12 mouse cellular contexts compared by ENCODE assay signal in genomic region chr17:56815057-56815345, GRCm38 (mm10). TPM values are rescaled to one million over a fixed set of nuclear protein-coding genes. Genes with fewer than 3 reads are reported as not detected.
DNase-seq lines count a peak whose midpoint lies in the region; ATAC-seq lines count a peak whose summit lies in the region.
"Had no signal": no experiment of that assay in that cellular context is flagged by ENCODE, and none has a peak within 500 bp of the region (broad histone marks: within the 10 kb centered on the region; RNA-seq: fewer than 3 reads in every experiment).

No protein-coding gene starts in this region.

- no peak for DNase-seq in forebrain, embryonic 14.5 days (ENCODE audit: low spot score)
- no peak for DNase-seq in c-Kit-positive CD71-positive TER-119-positive erythroid progenitor cells, embryonic 14.5 days (ENCODE audit: low spot score)
- no peak for DNase-seq in left cerebral cortex, postnatal 36 days (ENCODE audit: low spot score in 2 of 2)

- no peak overlapping the region for H3K9ac ChIP-seq in intestine, embryonic 16.5 days (ENCODE audit: low read depth, low read length)
- H3K9ac ChIP-seq in intestine, embryonic 15.5 days, result no peak overlapping the region
- no peak overlapping the region for H3K9ac ChIP-seq in forebrain, embryonic 14.5 days (ENCODE audit: low read length)
- no peak overlapping the region for H3K9ac ChIP-seq in hindbrain, embryonic 15.5 days
- H3K9ac ChIP-seq in neural tube, embryonic 15.5 days (replicated peaks), result no peak overlapping the region
- no peak overlapping the region for H3K9ac ChIP-seq in kidney, embryonic 14.5 days (ENCODE audit: low read depth, low read length)
- H3K9ac ChIP-seq: lung, embryonic 14.5 days had no signal

- H3K27me3 ChIP-seq in intestine, embryonic 16.5 days (replicated peaks; ENCODE audit: control insufficient read depth, insufficient read depth, low read length), result no peaks in the 10 kb centered on the region
- no peaks in the 10 kb centered on the region for H3K27me3 ChIP-seq in intestine, embryonic 15.5 days (replicated peaks)
- H3K27me3 ChIP-seq in forebrain, embryonic 14.5 days (replicated peaks; ENCODE audit: control insufficient read depth, insufficient read depth, low read length), result no peaks in the 10 kb centered on the region
- no peaks in the 10 kb centered on the region for H3K27me3 ChIP-seq in hindbrain, embryonic 15.5 days
- no peaks in the 10 kb centered on the region for H3K27me3 ChIP-seq in neural tube, embryonic 15.5 days (replicated peaks)
- H3K27me3 ChIP-seq in kidney, embryonic 14.5 days (ENCODE audit: control insufficient read depth, insufficient read depth, low read length), result no peaks in the 10 kb centered on the region

- H3K4me3 ChIP-seq in intestine, embryonic 16.5 days (ENCODE audit: low read length), result no peak overlapping the region
- no peak overlapping the region for H3K4me3 ChIP-seq in intestine, embryonic 15.5 days (replicated peaks)
- no peak overlapping the region for H3K4me3 ChIP-seq in forebrain, embryonic 14.5 days (ENCODE audit: low read depth, low read length)
- H3K4me3 ChIP-seq in hindbrain, embryonic 15.5 days, result 0 out of 2 replicates have a peak overlapping the region, but pooled peaks have one; percentile 19
- no peak overlapping the region for H3K4me3 ChIP-seq in neural tube, embryonic 15.5 days (replicated peaks)
- H3K4me3 ChIP-seq in kidney, embryonic 14.5 days (ENCODE audit: low read length), result no peak overlapping the region
- H3K4me3 ChIP-seq: erythroblast, embryonic 14.5 days had no signal

- H3K4me1 ChIP-seq in intestine, embryonic 16.5 days (ENCODE audit: control insufficient read depth, insufficient read depth, low read length), result peaks cover 18% of the 10 kb centered on the region
- peaks cover 19% of the 10 kb centered on the region for H3K4me1 ChIP-seq in intestine, embryonic 15.5 days (replicated peaks)
- peaks cover 30% of the 10 kb centered on the region for H3K4me1 ChIP-seq in forebrain, embryonic 14.5 days (ENCODE audit: control insufficient read depth, insufficient read depth, low read length)
- H3K4me1 ChIP-seq in hindbrain, embryonic 15.5 days (replicated peaks), result peaks cover 47% of the 10 kb centered on the region
- H3K4me1 ChIP-seq in neural tube, embryonic 15.5 days, result peaks cover 31% of the 10 kb centered on the region
- 0 out of 2 replicates have a peak, but pooled peaks cover 6% of the 10 kb centered on the region for H3K4me1 ChIP-seq in kidney, embryonic 14.5 days (ENCODE audit: control insufficient read depth, insufficient read depth, low read length)

- H3K4me2 ChIP-seq in intestine, embryonic 16.5 days (ENCODE audit: low read depth, low read length), result no peak overlapping the region
- H3K4me2 ChIP-seq in intestine, embryonic 15.5 days (replicated peaks), result no peak overlapping the region
- peak overlapping the region; percentile 36; the same call in 1 of the 2 replicates for H3K4me2 ChIP-seq in forebrain, embryonic 14.5 days (ENCODE audit: low read length)
- H3K4me2 ChIP-seq in hindbrain, embryonic 15.5 days, result peak overlapping the region; percentile 47; the same call in 1 of the 2 replicates
- H3K4me2 ChIP-seq in neural tube, embryonic 15.5 days, result no peak overlapping the region; the same call in 1 of the 2 replicates
- H3K4me2 ChIP-seq in kidney, embryonic 14.5 days (replicated peaks; ENCODE audit: low read depth, low read length), result no peak overlapping the region
- H3K4me2 ChIP-seq: lung, embryonic 14.5 days had no signal

- no peaks in the 10 kb centered on the region for H3K36me3 ChIP-seq in intestine, embryonic 16.5 days (ENCODE audit: control insufficient read depth, insufficient read depth, low read length)
- H3K36me3 ChIP-seq in intestine, embryonic 15.5 days, result no peaks in the 10 kb centered on the region
- H3K36me3 ChIP-seq in forebrain, embryonic 14.5 days (ENCODE audit: control insufficient read depth, insufficient read depth, low read length), result no peaks in the 10 kb centered on the region
- H3K36me3 ChIP-seq in hindbrain, embryonic 15.5 days, result no peaks in the 10 kb centered on the region
- no peaks in the 10 kb centered on the region for H3K36me3 ChIP-seq in neural tube, embryonic 15.5 days
- no peaks in the 10 kb centered on the region for H3K36me3 ChIP-seq in kidney, embryonic 14.5 days (ENCODE audit: control insufficient read depth, insufficient read depth, low read length)

- intact Hi-C loops in left cerebral cortex, postnatal 36 days (cut with DNase I), result no loop called here

- 0 out of 2 replicates have a peak overlapping the region, but pooled peaks have one; percentile 33 for H3K27ac ChIP-seq in intestine, embryonic 16.5 days (ENCODE audit: low read length)
- no peak overlapping the region; the same call in 1 of the 2 replicates for H3K27ac ChIP-seq in intestine, embryonic 15.5 days
- H3K27ac ChIP-seq in forebrain, embryonic 14.5 days (ENCODE audit: low read depth, low read length), result peak overlapping the region; percentile 84
- H3K27ac ChIP-seq in hindbrain, embryonic 15.5 days (replicated peaks), result peak overlapping the region; percentile 72
- peak overlapping the region; percentile 78 for H3K27ac ChIP-seq in neural tube, embryonic 15.5 days (replicated peaks)
- H3K27ac ChIP-seq in kidney, embryonic 14.5 days (ENCODE audit: low read depth, low read length), result no peak overlapping the region

- no peak for ATAC-seq in intestine, embryonic 16.5 days
- no peak for ATAC-seq in intestine, embryonic 15.5 days
- ATAC-seq in forebrain, embryonic 14.5 days, result peak; percentile 1; the same call in 1 of the 2 replicates
- ATAC-seq in hindbrain, embryonic 15.5 days (ENCODE audit: low FRiP score, low read depth), result no peak; the same call in 1 of the 2 replicates
- ATAC-seq in neural tube, embryonic 15.5 days (ENCODE audit: low FRiP score), result no peak
- no peak for ATAC-seq in kidney, embryonic 14.5 days (ENCODE audit: low FRiP score, low TSS enrichment)

- 63% methylated on average over 3 of the region's 3 CpGs for WGBS in intestine, embryonic 16.5 days
- 67% methylated on average over 3 of the region's 3 CpGs for WGBS in intestine, embryonic 15.5 days
- WGBS in forebrain, embryonic 14.5 days, result 43% methylated on average over 3 of the region's 3 CpGs
- WGBS in hindbrain, embryonic 15.5 days, result 30% methylated on average over 3 of the region's 3 CpGs
- 51% methylated on average over 3 of the region's 3 CpGs for whole genome bisulfite sequencing in neural tube, embryonic 15.5 days
- 85% methylated on average over 3 of the region's 3 CpGs for WGBS in kidney, embryonic 14.5 days

- no peaks in the 10 kb centered on the region for H3K9me3 ChIP-seq in intestine, embryonic 16.5 days (ENCODE audit: control insufficient read depth, low read length)
- H3K9me3 ChIP-seq in intestine, embryonic 15.5 days, result no peaks in the 10 kb centered on the region
- H3K9me3 ChIP-seq in forebrain, embryonic 14.5 days (replicated peaks; ENCODE audit: control insufficient read depth, low read length), result no peaks in the 10 kb centered on the region
- no peaks in the 10 kb centered on the region for H3K9me3 ChIP-seq in hindbrain, embryonic 15.5 days
- H3K9me3 ChIP-seq in neural tube, embryonic 15.5 days (replicated peaks), result no peaks in the 10 kb centered on the region
- no peaks in the 10 kb centered on the region for H3K9me3 ChIP-seq in kidney, embryonic 14.5 days (ENCODE audit: control insufficient read depth, low read length)

RNA-seq across cellular contexts. Expression of gene Rfx2, which starts 15.8 kb away (rescaled TPM):
- polyA plus RNA-seq in intestine, embryonic 16.5 days (2015; fragmentation: Nextera tagmentation; extraction: Ambion mirVana), result 2.5 and 3.4 TPM in 2 replicates
- polyA plus RNA-seq in intestine, embryonic 15.5 days (2015; fragmentation: Nextera tagmentation; extraction: Ambion mirVana), result 3.1 and 4.4 TPM in 2 replicates
- 2.2 and 3.2 TPM in 2 replicates for polyA plus RNA-seq in forebrain, embryonic 14.5 days (2014; fragmentation: Nextera tagmentation; extraction: Ambion mirVana)
- 4.8 and 6.7 TPM in 2 replicates for polyA plus RNA-seq in hindbrain, embryonic 15.5 days (2015; fragmentation: Nextera tagmentation; extraction: Ambion mirVana)
- 5.1 and 5.3 TPM in 2 replicates for polyA plus RNA-seq in neural tube, embryonic 15.5 days (2015; fragmentation: Nextera tagmentation; extraction: Ambion mirVana)
- 2.3 and 3.9 TPM in 2 replicates for polyA plus RNA-seq in kidney, embryonic 14.5 days (2014; fragmentation: Nextera tagmentation; extraction: Ambion mirVana)
- total RNA-seq in left cerebral cortex, postnatal 36 days (2021), result 1 to 10 TPM; 2.7 to 2.9 TPM

RNA-seq across cellular contexts. Expression of gene Prr22, which starts 45.0 kb away (rescaled TPM):
- 0.84 and 1.6 TPM in 2 replicates for polyA plus RNA-seq in intestine, embryonic 16.5 days (2015; fragmentation: Nextera tagmentation; extraction: Ambion mirVana)
- 1.2 and 1.6 TPM in 2 replicates for polyA plus RNA-seq in intestine, embryonic 15.5 days (2015; fragmentation: Nextera tagmentation; extraction: Ambion mirVana)
- polyA plus RNA-seq in forebrain, embryonic 14.5 days (2014; fragmentation: Nextera tagmentation; extraction: Ambion mirVana), result 0.42 and 0.52 TPM in 2 replicates
- 0.54 and 1.0 TPM in 2 replicates for polyA plus RNA-seq in hindbrain, embryonic 15.5 days (2015; fragmentation: Nextera tagmentation; extraction: Ambion mirVana)
- polyA plus RNA-seq in neural tube, embryonic 15.5 days (2015; fragmentation: Nextera tagmentation; extraction: Ambion mirVana), result 0.87 and 0.93 TPM in 2 replicates
- polyA plus RNA-seq in kidney, embryonic 14.5 days (2014; fragmentation: Nextera tagmentation; extraction: Ambion mirVana), result 1.7 and 2.3 TPM in 2 replicates
- total RNA-seq in left cerebral cortex, postnatal 36 days (2021), result 1 to 10 TPM; 1.2 to 1.3 TPM

RNA-seq across cellular contexts. Expression of gene Dus3l, which starts 50.4 kb away (rescaled TPM):
- polyA plus RNA-seq in intestine, embryonic 16.5 days (2015; fragmentation: Nextera tagmentation; extraction: Ambion mirVana), result 37.6 and 40.0 TPM in 2 replicates
- polyA plus RNA-seq in intestine, embryonic 15.5 days (2015; fragmentation: Nextera tagmentation; extraction: Ambion mirVana), result 38.7 and 42.8 TPM in 2 replicates
- 48.2 and 57.3 TPM in 2 replicates for polyA plus RNA-seq in forebrain, embryonic 14.5 days (2014; fragmentation: Nextera tagmentation; extraction: Ambion mirVana)
- polyA plus RNA-seq in hindbrain, embryonic 15.5 days (2015; fragmentation: Nextera tagmentation; extraction: Ambion mirVana), result 89.7 and 96.9 TPM in 2 replicates
- 86.4 and 97.6 TPM in 2 replicates for polyA plus RNA-seq in neural tube, embryonic 15.5 days (2015; fragmentation: Nextera tagmentation; extraction: Ambion mirVana)
- 37.8 and 48.0 TPM in 2 replicates for polyA plus RNA-seq in kidney, embryonic 14.5 days (2014; fragmentation: Nextera tagmentation; extraction: Ambion mirVana)
- total RNA-seq in left cerebral cortex, postnatal 36 days (2021), result 10 to 100 TPM; 57.6 to 75.6 TPM

RNA-seq across cellular contexts. Expression of gene Nrtn, which starts 57.7 kb away (rescaled TPM):
- 7.0 and 7.9 TPM in 2 replicates for polyA plus RNA-seq in intestine, embryonic 16.5 days (2015; fragmentation: Nextera tagmentation; extraction: Ambion mirVana)
- 9.9 and 10.7 TPM in 2 replicates for polyA plus RNA-seq in intestine, embryonic 15.5 days (2015; fragmentation: Nextera tagmentation; extraction: Ambion mirVana)
- polyA plus RNA-seq in forebrain, embryonic 14.5 days (2014; fragmentation: Nextera tagmentation; extraction: Ambion mirVana), result 0.94 and 1.7 TPM in 2 replicates
- polyA plus RNA-seq in hindbrain, embryonic 15.5 days (2015; fragmentation: Nextera tagmentation; extraction: Ambion mirVana), result 2.5 and 2.6 TPM in 2 replicates
- polyA plus RNA-seq in neural tube, embryonic 15.5 days (2015; fragmentation: Nextera tagmentation; extraction: Ambion mirVana), result 2.7 and 5.3 TPM in 2 replicates
- polyA plus RNA-seq in kidney, embryonic 14.5 days (2014; fragmentation: Nextera tagmentation; extraction: Ambion mirVana), result 9.5 and 12.9 TPM in 2 replicates
- total RNA-seq in left cerebral cortex, postnatal 36 days (2021), result 1 to 10 TPM; 5.9 to 7.3 TPM

RNA-seq across cellular contexts. Expression of gene Acsbg2, which starts 59.2 kb away (rescaled TPM):
- polyA plus RNA-seq in intestine, embryonic 16.5 days (2015; fragmentation: Nextera tagmentation; extraction: Ambion mirVana), result not detected in 2 replicates
- not detected in 2 replicates for polyA plus RNA-seq in intestine, embryonic 15.5 days (2015; fragmentation: Nextera tagmentation; extraction: Ambion mirVana)
- not detected in 2 replicates for polyA plus RNA-seq in forebrain, embryonic 14.5 days (2014; fragmentation: Nextera tagmentation; extraction: Ambion mirVana)
- polyA plus RNA-seq in hindbrain, embryonic 15.5 days (2015; fragmentation: Nextera tagmentation; extraction: Ambion mirVana), result not detected in 2 replicates
- not detected in 2 replicates for polyA plus RNA-seq in neural tube, embryonic 15.5 days (2015; fragmentation: Nextera tagmentation; extraction: Ambion mirVana)
- not detected in 2 replicates for polyA plus RNA-seq in kidney, embryonic 14.5 days (2014; fragmentation: Nextera tagmentation; extraction: Ambion mirVana)
- not detected for total RNA-seq in left cerebral cortex, postnatal 36 days (2021)
- total RNA-seq: heart, adult 18-20 months; left cerebral cortex, postnatal 10 days had no signal
- polyA plus RNA-seq: erythroblast, embryonic 14.5 days; lung, embryonic 14.5 days had no signal

Comparison
In these comparisons a context has a peak if more than half of its experiments do, and no peak if none do; other contexts are left out.
1. H3K27ac ChIP-seq: peak in intestine, embryonic 16.5 days (single experiment), forebrain, embryonic 14.5 days (single experiment), hindbrain, embryonic 15.5 days (single experiment) and neural tube, embryonic 15.5 days (single experiment); none in intestine, embryonic 15.5 days (single experiment) and kidney, embryonic 14.5 days (single experiment).
2. H3K4me2 ChIP-seq: peak in forebrain, embryonic 14.5 days (single experiment) and hindbrain, embryonic 15.5 days (single experiment); none in intestine, embryonic 16.5 days (single experiment), intestine, embryonic 15.5 days (single experiment), neural tube, embryonic 15.5 days (single experiment) and kidney, embryonic 14.5 days (single experiment).